Mouse (Mus musculus): ENCODE results near the gene Vgll4.
"Not testable (repeated sequence)": the region's sequence is repeated elsewhere in the genome, so short reads cannot be mapped to it uniquely, and the experiment has no call there.

Gene Vgll4

DNA sequence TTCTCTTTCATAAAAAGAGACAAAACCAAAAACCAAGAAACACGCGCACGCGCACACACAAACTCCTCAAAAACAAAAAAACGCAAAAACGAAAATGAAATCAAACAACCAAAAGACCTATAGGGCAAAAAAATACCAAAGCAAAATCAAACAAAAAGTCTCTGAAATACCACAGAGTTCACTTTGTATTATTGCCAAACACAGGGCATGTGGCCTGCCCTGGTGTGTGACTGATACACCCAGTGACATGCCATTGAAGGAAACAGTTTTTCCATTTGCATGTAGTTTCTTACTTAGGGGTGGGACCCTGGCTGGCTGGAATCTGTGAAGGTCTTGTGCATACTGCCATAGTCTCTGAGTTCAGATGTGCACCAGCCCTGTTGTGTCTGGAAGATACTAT is 62.3 kb downstream of the Vgll4 start:
- in situ Hi-C loops (cut with MboI; ENCODE audit: low pct_unique_long_range_greater_than_20kb in 1 of 2, low sequenced_read_pairs in 2 of 2, unreplicated experiment in 1 of 2), result no loop called here

DNA sequence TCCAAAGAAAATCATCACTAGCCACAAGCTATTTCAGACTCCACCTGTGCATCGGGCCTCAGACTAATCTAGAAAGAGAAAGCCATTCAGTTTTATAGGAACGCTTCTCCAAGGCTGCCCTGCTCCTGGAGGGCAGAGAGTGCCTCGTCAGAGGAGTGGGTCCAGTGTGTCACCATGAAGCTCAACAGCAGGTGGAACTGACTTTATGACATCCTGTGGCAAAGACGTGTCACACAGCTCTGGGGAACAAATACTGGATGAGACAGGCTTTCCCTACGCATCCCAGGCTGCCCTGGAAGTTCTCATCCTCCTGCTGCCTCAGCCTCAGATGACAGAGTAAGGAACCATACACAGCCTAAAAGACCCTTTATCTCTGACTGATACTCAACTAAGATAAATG is 63.6 kb downstream of the Vgll4 start:
- in situ Hi-C loops (cut with MboI; ENCODE audit: low pct_unique_long_range_greater_than_20kb in 1 of 2, low sequenced_read_pairs in 2 of 2, unreplicated experiment in 1 of 2), result no loop called here

DNA sequence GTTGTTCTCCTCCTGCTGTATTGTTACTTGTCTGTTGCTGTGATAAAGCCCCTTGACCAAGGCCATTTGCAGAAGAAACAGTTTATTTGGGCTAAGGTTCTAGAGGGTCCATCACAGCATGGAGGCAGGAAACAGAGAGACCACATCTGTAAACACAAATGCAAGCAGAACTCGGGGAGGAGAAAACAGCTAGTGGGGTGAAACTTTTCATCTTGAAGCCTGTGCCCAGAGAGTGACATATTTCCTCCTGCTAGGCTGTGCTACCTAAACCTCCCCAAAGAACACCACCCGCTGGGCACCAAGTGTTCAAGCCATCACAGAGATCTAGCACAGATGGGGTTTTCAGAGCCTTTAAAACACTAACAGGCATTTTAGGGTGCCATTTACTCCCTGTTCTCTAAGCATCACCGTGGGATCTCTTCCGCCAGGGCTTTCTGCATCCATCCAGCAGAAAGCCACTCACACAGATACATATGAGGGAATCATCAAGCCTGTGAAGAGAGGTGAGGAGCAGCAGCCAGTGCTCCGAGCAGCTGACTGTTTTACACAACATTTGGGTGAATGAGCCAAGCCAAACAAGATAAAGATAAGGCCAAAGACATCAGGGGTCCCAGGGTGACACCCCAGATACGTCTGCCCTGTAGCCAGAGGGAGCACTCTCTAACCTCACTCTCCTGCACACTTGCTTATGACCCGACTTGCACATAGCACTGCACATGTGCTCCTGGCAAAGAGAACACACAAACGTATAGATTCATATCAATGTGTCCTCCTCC is 64.4 kb downstream of the Vgll4 start:
- in situ Hi-C loops (cut with MboI; ENCODE audit: low pct_unique_long_range_greater_than_20kb in 1 of 2, low sequenced_read_pairs in 2 of 2, unreplicated experiment in 1 of 2), result no loop called here

DNA sequence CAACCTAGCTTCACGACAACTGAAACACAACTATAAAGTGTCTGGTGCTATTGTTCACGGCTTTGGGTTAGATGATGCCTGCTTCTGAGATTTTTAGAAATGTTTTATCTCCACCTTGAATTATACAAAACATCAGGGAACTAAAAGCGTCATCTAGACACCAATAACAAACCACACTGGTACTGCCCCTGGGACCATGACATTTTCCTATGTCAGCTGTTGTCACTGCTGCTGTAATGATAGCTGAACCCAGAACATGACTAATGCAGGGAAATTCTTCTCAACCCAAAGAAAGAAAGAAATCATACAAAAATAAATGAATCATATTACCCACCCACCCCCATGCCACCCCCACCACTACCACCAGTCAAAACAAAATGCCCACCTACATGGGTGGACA is 65.0 kb downstream of the Vgll4 start:
- in situ Hi-C loops (cut with MboI; ENCODE audit: low pct_unique_long_range_greater_than_20kb in 1 of 2, low sequenced_read_pairs in 2 of 2, unreplicated experiment in 1 of 2), result no loop called here

DNA sequence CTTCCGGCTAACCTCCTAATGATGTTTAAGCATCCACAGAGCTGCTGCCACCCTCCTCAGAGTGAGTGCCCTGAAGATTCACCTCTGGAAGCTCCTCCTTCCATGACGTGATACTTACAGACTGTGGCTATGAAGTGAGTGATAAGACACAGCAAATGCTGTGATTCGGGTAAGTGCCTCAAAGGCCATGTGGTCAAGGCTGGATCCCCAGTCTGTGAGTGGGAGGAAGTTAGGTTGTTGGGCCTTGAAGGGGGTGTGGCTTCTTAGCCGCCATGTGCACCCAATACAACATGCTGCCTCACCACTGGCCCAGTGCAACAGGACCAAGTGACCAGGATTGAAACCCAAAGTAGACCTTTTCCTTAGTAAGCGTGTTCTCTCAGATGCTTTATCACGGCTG is 65.6 kb downstream of the Vgll4 start:
- in situ Hi-C loops (cut with MboI; ENCODE audit: low pct_unique_long_range_greater_than_20kb in 1 of 2, low sequenced_read_pairs in 2 of 2, unreplicated experiment in 1 of 2), result no loop called here

DNA sequence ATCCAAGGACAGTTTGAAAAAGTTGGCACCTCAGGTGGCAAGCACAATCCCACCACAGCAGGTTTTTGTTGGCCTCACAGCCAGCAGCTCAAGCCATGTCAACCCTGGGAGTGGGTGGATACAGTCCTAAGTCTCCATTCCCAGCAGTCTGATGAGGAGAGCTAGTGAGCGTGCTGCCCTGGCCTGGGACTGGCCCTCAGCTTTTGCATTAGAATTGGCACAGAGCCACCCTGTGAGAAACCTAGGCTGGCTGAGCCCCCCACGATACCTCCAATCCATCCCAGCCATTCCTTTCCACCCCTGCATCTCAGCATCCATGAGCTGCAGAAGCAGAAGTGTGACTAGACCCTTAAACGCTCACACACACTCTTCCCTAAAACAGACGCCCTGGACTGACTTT is 67.9 kb downstream of the Vgll4 start:
- in situ Hi-C loops (cut with MboI; ENCODE audit: low pct_unique_long_range_greater_than_20kb in 1 of 2, low sequenced_read_pairs in 2 of 2, unreplicated experiment in 1 of 2), result no loop called here

DNA sequence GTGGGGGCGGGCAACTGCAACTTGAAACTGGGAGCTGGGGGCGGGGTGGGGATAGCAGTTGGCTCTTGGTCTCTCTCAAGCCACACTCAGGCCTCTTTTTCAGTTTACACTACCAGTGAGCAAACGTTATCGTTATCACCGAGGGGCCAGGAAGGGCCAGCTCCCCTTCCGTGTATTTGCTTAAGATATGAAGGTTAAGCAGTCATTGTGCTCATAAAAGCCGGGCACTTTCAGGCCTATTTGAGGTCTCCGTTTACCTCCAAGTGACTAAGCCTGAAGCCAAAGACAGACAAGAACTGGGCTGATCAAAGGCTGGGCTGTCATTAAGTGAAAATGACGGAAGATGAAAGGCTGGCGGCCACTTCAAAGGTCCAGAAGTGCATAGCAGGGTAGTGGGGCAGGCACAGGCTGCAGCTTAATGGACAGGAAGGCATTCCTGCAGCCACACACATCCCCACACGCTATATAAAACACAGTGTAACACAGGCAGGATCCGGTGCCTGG is 68.4 kb downstream of the Vgll4 start:
- in situ Hi-C loops (cut with MboI; ENCODE audit: low pct_unique_long_range_greater_than_20kb in 1 of 2, low sequenced_read_pairs in 2 of 2, unreplicated experiment in 1 of 2), result no loop called here

DNA sequence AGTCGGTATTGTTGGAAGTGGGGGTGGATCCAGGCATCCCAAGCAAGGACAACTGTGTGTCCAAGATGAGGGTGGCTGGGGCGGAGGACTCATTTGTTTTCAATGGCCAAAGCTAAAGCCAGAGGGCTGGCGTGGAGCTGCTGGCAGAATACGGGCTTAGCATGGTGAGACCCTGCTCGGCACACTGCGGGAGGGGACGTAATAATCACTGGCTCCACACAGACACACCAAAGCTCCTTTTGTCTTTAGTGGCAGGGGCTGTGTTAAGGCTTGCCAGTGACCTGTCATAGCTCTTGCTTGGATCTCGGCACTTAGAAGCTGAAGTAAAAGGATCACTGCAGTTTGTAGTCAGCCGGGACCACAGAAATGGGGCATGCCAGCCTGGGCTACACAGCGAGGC is 69.6 kb downstream of the Vgll4 start:
- in situ Hi-C loops (cut with MboI; ENCODE audit: low pct_unique_long_range_greater_than_20kb in 1 of 2, low sequenced_read_pairs in 2 of 2, unreplicated experiment in 1 of 2), result no loop called here

DNA sequence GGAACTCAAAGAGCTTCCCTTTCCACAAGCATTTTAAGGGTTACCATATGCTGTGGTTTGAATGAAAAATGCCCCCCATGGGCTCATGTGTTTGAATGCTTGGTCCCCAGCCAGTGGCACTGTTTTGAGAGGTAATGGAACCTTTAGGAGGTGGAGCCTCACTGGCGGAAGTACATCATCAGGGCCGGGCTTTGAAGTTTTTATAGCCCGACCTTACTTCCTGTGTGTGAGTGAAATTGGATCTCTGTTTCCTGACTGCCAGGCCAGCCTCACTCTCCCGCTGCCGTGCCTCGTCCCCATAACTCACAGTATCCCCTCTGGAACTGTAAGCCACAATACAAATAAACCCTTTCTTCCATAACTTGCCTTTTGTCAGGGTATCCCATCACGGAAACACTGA is 70.1 kb downstream of the Vgll4 start:
- in situ Hi-C loops (cut with MboI; ENCODE audit: low pct_unique_long_range_greater_than_20kb in 1 of 2, low sequenced_read_pairs in 2 of 2, unreplicated experiment in 1 of 2), result no loop called here

DNA sequence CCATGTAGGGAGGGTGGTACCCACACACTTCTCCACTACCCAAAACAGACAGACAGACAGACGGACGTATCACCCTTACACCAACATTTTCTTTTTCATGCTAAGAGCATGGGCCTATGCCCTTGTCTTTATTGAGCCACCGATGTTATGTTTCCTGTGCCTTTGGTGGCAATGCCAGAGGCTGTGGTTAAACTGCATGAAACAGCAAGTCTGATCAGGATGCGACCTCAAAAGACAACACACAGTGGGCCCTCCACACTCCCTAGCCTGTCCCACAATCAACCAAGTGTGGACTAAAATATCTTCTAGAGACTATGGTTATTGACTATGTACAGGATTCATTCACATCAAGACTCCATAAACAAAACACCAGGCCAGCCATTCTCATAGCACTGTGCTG is 70.8 kb downstream of the Vgll4 start:
- in situ Hi-C loops (cut with MboI; ENCODE audit: low pct_unique_long_range_greater_than_20kb in 1 of 2, low sequenced_read_pairs in 2 of 2, unreplicated experiment in 1 of 2), result no loop called here

DNA sequence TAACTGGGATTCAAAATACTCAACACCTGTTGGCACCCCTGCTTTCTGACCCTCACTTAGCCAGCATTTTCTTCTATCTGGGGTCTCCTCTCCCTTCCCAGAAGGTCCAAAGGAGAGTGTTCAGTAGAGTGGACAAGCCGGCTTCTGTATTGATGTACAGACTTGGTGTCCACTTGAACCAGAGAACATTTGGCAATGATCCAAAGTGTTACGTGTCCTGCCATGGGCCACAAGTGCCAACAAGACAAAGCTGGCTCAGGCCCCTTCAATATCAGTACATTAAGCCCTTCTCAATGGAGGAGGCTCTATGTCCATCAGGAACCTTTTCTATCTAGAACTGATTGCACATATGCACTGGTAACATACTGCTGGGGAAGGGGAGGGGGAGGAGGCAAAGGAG is 73.5 kb downstream of the Vgll4 start:
- in situ Hi-C loops (cut with MboI; ENCODE audit: low pct_unique_long_range_greater_than_20kb in 1 of 2, low sequenced_read_pairs in 2 of 2, unreplicated experiment in 1 of 2), result no loop called here

DNA sequence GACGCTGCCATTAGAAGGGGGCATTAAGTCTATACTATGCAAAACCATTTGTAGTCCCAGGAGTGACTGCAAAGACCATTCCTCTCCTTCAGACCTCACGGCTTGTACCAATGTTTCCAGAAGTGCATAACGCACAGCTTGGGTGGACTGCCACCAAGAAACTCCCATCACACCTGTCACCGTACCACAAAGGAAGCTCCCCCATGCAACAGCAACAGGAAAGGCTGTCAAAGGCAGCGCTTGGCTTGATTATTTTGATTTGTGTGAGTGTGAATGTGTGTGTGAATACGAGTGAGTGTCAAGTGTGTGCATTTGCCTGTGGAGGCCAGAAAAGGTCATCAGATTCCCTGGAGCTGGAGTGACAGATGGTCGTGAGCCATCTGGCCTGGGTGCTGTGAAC is 74.6 kb downstream of the Vgll4 start:
- in situ Hi-C loops (cut with MboI; ENCODE audit: low pct_unique_long_range_greater_than_20kb in 1 of 2, low sequenced_read_pairs in 2 of 2, unreplicated experiment in 1 of 2), result no loop called here

DNA sequence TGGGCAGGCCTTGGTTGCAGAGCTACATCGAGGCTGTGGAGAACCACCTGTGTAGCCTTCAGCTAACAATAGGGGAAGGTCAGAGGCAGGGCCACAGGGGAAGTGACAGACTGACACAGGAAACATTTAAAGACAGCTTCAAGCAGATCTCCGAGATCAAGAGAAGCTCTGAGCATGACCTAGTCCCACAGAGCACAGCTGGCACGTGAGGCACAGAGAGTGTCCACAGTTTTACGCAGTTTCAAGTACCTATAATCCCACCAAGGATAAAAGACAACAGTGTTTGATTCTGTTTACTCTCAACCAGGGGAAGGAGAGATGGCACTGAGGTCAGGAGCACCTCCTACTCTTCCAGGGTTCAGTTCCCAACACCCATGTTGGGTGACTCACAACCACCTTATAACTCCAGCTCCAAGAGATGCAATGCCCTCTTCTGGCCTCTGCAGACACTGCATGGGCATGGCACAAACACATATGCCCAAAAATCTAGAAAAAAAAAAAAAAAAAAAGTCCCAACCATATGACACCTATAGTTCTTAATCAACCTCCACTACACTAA is 75.2 kb downstream of the Vgll4 start:
- in situ Hi-C loops (cut with MboI; ENCODE audit: low pct_unique_long_range_greater_than_20kb in 1 of 2, low sequenced_read_pairs in 2 of 2, unreplicated experiment in 1 of 2), result no loop called here

DNA sequence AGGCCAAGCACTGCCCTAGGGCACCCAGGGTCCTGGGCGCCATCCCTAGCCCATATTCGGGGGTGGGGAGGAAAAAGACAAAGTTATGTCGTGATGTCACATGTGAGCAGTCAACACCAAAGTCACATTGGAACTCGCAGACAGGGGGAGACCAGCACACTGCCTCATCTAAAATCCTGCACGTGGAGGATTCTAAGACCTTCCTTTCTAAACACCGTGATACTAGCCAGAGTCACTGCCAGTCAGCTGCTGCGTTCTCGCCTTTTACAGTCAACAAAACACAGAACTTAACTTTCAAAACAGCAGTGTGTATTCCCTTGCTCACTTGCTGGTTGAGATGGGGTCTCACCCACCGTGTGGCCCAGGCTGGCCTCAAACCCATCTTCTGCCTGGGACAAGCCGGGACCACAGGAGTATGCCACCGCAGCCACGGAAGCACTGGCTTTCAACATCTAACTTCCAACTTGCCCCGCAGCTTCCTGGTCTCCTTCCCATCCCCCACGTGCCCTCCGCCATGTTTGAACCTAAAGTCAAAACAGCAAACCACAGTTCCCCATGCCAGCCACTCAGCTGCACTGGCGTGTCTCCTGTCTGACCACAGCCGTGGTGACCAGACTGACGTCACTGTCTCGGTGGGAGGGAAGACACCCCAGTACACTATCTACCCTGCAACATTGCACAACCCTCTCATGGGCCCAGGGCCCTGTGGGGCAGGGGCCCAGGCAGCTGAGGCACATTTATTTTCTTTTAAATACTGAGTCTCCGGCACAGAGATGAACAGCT is 76.2 kb downstream of the Vgll4 start:
- in situ Hi-C loops (cut with MboI; ENCODE audit: low pct_unique_long_range_greater_than_20kb in 1 of 2, low sequenced_read_pairs in 2 of 2, unreplicated experiment in 1 of 2), result no loop called here

DNA sequence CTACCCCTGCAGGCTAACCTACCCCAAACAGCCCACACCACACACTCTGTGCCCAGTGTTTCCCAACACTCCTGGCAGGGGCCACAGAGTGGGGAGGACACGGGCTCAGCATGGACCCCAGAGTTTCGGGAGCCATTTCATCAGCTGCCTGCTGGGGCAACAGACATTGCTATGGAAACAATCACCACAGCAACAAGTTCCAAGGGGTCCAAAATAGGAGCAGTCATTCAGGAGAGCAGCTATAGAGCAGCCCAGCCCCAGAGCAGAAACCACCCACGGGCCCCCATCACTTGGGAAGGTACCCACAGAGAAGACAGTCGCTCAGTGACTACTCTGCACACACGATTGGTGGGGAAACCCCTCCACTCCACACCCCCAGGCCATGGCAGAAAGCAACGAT is 77.4 kb downstream of the Vgll4 start:
- in situ Hi-C loops (cut with MboI; ENCODE audit: low pct_unique_long_range_greater_than_20kb in 1 of 2, low sequenced_read_pairs in 2 of 2, unreplicated experiment in 1 of 2), result no loop called here

DNA sequence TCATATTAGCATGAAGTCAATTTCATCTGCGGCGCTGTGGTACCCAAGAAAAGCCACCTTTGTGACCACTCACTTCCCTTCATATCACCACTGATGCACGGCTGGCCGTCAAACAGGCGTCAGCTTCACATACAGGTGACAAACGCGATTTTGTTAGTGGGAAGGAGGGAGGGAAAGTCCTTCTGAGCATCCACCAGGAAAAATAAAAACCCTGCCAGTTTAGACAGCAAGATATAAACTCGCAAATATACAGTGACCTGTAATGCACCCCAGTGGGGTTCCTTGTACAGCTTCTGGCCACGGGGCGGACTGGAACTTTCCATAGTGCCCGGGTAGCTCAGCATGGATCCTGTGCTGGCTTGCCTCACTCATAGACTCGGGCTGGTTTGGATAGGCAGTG is 78.0 kb downstream of the Vgll4 start:
- in situ Hi-C loops (cut with MboI; ENCODE audit: low pct_unique_long_range_greater_than_20kb in 1 of 2, low sequenced_read_pairs in 2 of 2, unreplicated experiment in 1 of 2), result no loop called here

DNA sequence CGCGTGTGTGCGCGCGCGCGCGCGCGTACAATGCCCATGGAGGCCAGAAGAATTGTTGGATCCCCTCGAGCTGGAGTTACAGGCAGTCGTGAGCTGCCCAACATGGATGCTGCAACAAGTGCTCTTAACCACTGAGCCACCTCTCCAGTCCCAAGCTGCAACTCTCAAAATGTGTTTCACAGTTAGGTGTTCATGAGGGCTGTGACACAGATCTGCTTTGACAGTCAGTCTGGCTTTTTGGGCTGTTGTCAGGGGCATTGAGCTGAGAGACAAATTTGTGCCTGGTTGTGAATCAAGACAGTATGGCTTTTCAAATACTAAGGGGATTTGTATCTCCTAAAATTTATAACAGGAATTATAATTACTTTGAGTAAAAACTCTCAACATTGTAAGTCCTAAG is 78.5 kb downstream of the Vgll4 start:
- in situ Hi-C loops (cut with MboI; ENCODE audit: low pct_unique_long_range_greater_than_20kb in 1 of 2, low sequenced_read_pairs in 2 of 2, unreplicated experiment in 1 of 2), result no loop called here

DNA sequence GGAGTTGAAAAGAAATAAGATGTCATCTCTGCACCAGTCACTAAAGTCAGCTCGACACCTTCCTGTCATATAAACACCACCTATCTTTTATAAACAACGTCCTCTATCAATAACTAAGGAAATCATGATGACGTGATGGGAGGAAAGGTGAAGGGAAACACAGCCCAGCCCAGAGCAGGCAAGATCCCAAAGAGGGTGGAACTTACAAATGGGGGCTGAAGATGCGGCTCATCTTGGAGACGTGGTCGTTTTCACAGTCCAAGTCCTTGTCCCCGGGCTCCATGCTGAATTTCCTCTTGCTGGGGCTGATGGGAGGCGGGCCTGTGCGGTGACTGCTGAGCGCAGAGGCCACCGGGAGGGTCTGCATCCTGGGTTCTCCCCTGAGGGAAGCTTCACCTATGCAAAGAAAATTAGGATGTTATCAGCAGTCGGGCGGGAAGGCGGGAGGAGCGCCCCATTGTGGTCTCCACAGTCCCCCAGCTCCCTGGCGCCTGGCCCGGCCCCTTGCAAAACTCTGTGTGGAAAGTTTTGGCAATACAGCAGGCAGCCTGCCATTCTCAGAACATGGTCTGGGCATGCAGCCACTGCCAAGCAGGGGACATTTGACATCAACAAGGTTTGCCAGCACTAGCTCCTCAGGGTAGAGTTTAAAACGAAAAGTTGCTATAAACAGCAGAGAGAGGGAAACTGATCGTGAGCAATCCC is 79.2 kb downstream of the Vgll4 start:
- in situ Hi-C loops (cut with MboI; ENCODE audit: low pct_unique_long_range_greater_than_20kb in 1 of 2, low sequenced_read_pairs in 2 of 2, unreplicated experiment in 1 of 2), result no loop called here

DNA sequence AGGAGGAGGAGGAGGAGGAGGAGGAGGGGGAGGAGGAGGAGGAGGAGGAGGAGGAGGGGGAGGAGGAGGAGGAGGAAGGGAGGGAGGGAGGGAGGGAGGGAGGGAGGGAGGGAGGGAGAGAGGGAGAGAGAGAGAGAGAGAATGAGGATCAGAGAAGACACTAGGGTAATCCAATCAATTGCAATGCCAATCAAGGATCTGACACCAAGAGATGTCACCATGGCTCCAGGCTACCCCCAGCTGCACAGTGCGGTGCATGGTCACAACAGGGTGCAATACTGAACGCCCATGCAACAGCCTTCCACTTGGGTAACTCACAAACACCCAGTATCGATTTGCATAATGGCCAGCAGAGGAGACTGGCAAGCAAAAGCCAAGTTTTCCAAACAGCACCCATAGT is 79.8 kb downstream of the Vgll4 start:
- in situ Hi-C loops (cut with MboI; ENCODE audit: low pct_unique_long_range_greater_than_20kb in 1 of 2, low sequenced_read_pairs in 2 of 2, unreplicated experiment in 1 of 2), result not testable (repeated sequence)
